Mouse (Mus musculus): ENCODE results near the gene Zfp704. TPM values are rescaled to one million over a fixed set of nuclear protein-coding genes. Genes with fewer than 3 reads are reported as not detected.

The Zfp704 gene
- polyA plus RNA-seq, 1 experiment = 0.82 TPM

DNA sequence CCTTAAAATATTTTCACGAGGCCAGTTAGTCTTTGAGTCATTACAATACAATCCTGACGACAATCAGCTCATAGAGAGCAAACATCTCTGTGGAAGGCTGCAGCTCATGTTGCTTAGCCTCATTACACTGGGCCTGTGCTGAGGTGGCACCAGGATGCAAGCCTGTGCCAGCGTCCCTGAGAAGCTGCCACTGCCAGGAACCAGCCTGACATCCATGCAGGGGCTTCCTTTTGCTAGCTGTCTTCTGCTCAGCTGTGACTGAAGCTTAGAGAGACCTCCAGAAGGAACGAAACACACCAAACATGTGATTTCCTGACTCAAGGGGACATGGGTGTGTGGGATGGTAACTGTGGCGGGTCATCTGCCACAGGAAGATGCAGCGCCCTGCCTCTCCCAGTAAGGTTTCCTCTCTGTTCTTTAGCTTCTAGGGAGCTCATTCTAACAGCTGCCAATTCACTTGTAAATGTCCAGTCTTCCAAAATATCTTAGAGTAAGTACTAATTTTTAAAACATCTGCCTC is 104.1 kb downstream of the Zfp704 start:
- DNase-seq (ENCODE audit: low read depth in 1 of 2, low spot score in 2 of 2) = no peak
- no peak overlapping the region for H3K27ac ChIP-seq (ENCODE audit: insufficient read depth, low read length)
- no peaks in the 10 kb centered on the region for H3K27me3 ChIP-seq (ENCODE audit: control insufficient read depth, insufficient read depth, low read length)
- no peaks in the 10 kb centered on the region for H3K36me3 ChIP-seq (ENCODE audit: control insufficient read depth, insufficient read depth, low read length)
- no peaks in the 10 kb centered on the region for H3K4me1 ChIP-seq (ENCODE audit: control insufficient read depth, insufficient read depth, insufficient read length)
- no peak for TF ChIP-seq POLR2A (IDR thresholded peaks at IDR 0.05; ENCODE audit: low read depth, low read length)
- no peak overlapping the region for H3K4me3 ChIP-seq (ENCODE audit: extremely low read depth, insufficient read depth, insufficient read length)
- WGBS = 27% methylated on average over 6 of the region's 6 CpGs

DNA sequence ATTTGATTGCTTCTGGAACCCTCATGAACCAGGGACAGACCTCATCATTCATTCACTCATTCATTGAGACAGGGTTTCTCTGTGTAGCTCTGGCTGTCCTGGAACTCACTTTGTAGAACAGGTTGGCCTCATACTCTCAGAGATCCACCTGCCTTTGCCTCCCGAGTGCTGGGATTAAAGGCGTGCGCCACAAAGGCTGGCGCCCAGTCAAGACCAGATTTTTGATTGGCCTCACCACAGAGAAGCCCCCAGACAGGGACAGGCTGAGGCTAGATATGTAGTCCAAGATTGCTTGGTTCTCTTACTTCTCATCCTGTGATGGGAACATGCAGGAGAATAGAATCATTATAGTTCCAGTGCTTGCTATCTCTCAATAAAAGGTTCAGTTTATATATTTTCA is 105.5 kb downstream of the Zfp704 start:
- WGBS = 92% methylated on average over 4 of the region's 4 CpGs
- H3K4me1 ChIP-seq (ENCODE audit: control insufficient read depth, insufficient read depth, insufficient read length) = peaks cover 4% of the 10 kb centered on the region
- no peak overlapping the region for H3K27ac ChIP-seq (ENCODE audit: insufficient read depth, low read length)

DNA sequence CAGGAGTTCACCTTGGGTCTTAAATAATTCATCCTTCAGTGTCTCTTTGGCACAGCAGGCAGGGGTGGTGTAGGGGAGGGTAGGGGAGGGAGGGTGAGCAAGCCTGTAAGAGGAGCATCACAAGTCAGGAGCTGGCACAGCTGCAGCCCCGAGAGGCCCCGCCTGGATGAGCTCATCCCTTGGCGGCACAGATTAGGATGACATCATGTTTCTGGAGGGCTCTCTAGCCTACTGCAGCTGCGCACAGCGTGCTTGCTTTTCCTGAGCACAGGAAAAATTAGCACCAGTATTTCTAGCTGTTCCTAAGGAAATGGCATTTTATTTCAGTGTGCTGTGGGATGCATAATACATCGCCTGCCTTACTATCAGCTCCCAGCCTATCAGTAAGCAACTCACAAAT is 109.2 kb downstream of the Zfp704 start:
- TF ChIP-seq CTCF (IDR thresholded peaks at IDR 0.05; ENCODE audit: extremely low read depth, insufficient read depth, insufficient read length, insufficient replicate concordance) = no peak
- TF ChIP-seq POLR2A (IDR thresholded peaks at IDR 0.05; ENCODE audit: low read depth, low read length) = no peak
- no peak overlapping the region for H3K4me3 ChIP-seq (ENCODE audit: extremely low read depth, insufficient read depth, insufficient read length)
- H3K4me1 ChIP-seq (ENCODE audit: control insufficient read depth, insufficient read depth, insufficient read length) = peaks cover 4% of the 10 kb centered on the region
- no peak for DNase-seq (ENCODE audit: low read depth in 1 of 2, low spot score in 2 of 2)
- H3K27me3 ChIP-seq (ENCODE audit: control insufficient read depth, insufficient read depth, low read length) = no peaks in the 10 kb centered on the region
- no peak overlapping the region for H3K27ac ChIP-seq (ENCODE audit: insufficient read depth, low read length)
- H3K36me3 ChIP-seq (ENCODE audit: control insufficient read depth, insufficient read depth, low read length) = no peaks in the 10 kb centered on the region
- 26% methylated on average over 6 of the region's 6 CpGs for WGBS

More for the DNA sequence above, 105.5 kb downstream of the Zfp704 start:
- TF ChIP-seq POLR2A (IDR thresholded peaks at IDR 0.05; ENCODE audit: low read depth, low read length) = no peak
- TF ChIP-seq CTCF (IDR thresholded peaks at IDR 0.05; ENCODE audit: extremely low read depth, insufficient read depth, insufficient read length, insufficient replicate concordance) = no peak
- DNase-seq (ENCODE audit: low read depth in 1 of 2, low spot score in 2 of 2) = no peak
- H3K27me3 ChIP-seq (ENCODE audit: control insufficient read depth, insufficient read depth, low read length) = no peaks in the 10 kb centered on the region
- no peaks in the 10 kb centered on the region for H3K36me3 ChIP-seq (ENCODE audit: control insufficient read depth, insufficient read depth, low read length)
- H3K4me3 ChIP-seq (ENCODE audit: extremely low read depth, insufficient read depth, insufficient read length) = no peak overlapping the region

DNA sequence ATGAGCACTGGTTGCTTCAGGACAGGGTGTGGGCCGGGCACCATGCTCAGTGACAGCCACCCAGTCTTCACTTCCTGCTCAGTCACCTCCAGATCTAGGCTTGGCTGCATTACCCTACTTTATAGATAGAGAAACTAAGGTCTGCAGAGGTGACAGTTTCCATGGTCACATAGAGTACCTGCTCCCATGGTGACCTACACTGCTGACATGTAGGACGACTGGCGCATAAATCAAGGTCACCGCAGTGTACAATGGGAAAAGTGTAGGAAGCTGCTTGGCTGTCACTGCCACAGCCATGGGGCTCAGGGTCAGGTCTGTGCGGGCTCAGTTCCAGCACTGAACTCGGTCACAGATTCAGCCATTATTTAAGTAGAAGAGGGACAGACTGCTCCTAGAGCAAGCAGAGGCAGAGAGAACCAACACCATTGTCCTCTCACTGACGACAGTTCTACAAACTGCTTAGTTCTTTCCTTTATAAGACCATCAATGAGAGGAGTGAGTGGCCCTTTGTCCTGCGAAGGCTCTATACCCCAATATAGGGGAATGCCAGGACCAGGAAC is 109.8 kb downstream of the Zfp704 start:
- Histone ChIP-seq H3K4me3 (ENCODE audit: extremely low read depth, insufficient read depth, insufficient read length) (no peak overlapping the region), H3K27ac (ENCODE audit: insufficient read depth, low read length) (no peak overlapping the region), H3K27me3 (ENCODE audit: control insufficient read depth, insufficient read depth, low read length) (no peaks in the 10 kb centered on the region), H3K4me1 (ENCODE audit: control insufficient read depth, insufficient read depth, insufficient read length) (peaks cover 4% of the 10 kb centered on the region), H3K36me3 (ENCODE audit: control insufficient read depth, insufficient read depth, low read length) (no peaks in the 10 kb centered on the region)
- 33% methylated on average over 8 of the region's 8 CpGs for WGBS
- DNase-seq (ENCODE audit: low read depth in 1 of 2, low spot score in 2 of 2) = no peak
- TF ChIP-seq POLR2A (IDR thresholded peaks at IDR 0.05; ENCODE audit: low read depth, low read length) = no peak

DNA sequence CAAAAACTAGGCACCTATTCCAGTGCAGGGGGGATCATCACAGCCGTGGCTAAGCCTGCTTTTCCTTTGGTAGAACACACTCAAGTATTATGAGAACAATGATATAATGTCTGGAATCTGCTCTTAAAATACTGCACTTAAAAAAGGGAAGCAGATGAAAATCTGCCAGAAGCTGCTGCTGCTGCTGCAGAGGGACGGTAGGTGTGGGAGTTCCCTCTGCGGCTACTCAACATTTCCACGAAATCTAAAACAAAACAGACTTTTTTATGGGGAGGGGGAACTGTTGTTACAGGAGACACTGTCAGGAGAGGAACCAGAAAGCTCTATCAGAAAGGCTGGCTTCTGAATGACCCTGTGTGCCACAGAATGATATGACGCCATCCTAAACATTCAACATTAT is 110.4 kb downstream of the Zfp704 start:
- no peak for DNase-seq (ENCODE audit: low read depth in 1 of 2, low spot score in 2 of 2)
- Histone ChIP-seq H3K36me3 (ENCODE audit: control insufficient read depth, insufficient read depth, low read length) (no peaks in the 10 kb centered on the region), H3K4me1 (ENCODE audit: control insufficient read depth, insufficient read depth, insufficient read length) (peaks cover 4% of the 10 kb centered on the region), H3K27me3 (ENCODE audit: control insufficient read depth, insufficient read depth, low read length) (no peaks in the 10 kb centered on the region), H3K4me3 (ENCODE audit: extremely low read depth, insufficient read depth, insufficient read length) (0 out of 2 replicates have a peak overlapping the region, but pooled peaks have one; percentile 35), H3K27ac (ENCODE audit: insufficient read depth, low read length) (no peak overlapping the region)
- no peak for TF ChIP-seq POLR2A (IDR thresholded peaks at IDR 0.05; ENCODE audit: low read depth, low read length)
- TF ChIP-seq CTCF (IDR thresholded peaks at IDR 0.05; ENCODE audit: extremely low read depth, insufficient read depth, insufficient read length, insufficient replicate concordance) = no peak
- WGBS = 7% methylated on average over 5 of the region's 5 CpGs

DNA sequence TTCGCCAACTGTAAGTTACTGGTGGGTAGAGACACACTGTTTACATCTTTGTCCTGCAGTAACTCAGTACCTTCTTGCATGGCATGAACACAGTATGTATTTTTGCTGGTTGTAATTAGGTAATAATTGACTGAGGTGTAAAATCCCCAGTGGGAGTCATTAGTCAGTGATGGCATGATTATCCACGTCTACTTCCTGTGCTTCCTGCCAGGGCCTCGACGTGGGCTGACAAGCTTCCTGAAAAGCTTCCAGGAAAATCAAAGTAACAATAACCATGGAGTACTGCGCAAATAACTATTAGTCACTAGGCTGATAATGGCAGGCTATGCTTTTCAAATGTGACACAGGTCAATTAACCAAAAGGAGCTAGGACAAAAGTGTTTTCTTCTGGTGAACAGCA is 112.6 kb downstream of the Zfp704 start:
- TF ChIP-seq CTCF (IDR thresholded peaks at IDR 0.05; ENCODE audit: extremely low read depth, insufficient read depth, insufficient read length, insufficient replicate concordance) (no peak), POLR2A (IDR thresholded peaks at IDR 0.05; ENCODE audit: low read depth, low read length) (no peak)
- no peak overlapping the region for H3K4me3 ChIP-seq (ENCODE audit: extremely low read depth, insufficient read depth, insufficient read length)
- no peak for DNase-seq (ENCODE audit: low read depth in 1 of 2, low spot score in 2 of 2)
- H3K27ac ChIP-seq (ENCODE audit: insufficient read depth, low read length) = no peak overlapping the region
- no peaks in the 10 kb centered on the region for H3K27me3 ChIP-seq (ENCODE audit: control insufficient read depth, insufficient read depth, low read length)
- 51% methylated on average over 5 of the region's 5 CpGs for WGBS
- H3K36me3 ChIP-seq (ENCODE audit: control insufficient read depth, insufficient read depth, low read length) = no peaks in the 10 kb centered on the region
- peaks cover 4% of the 10 kb centered on the region for H3K4me1 ChIP-seq (ENCODE audit: control insufficient read depth, insufficient read depth, insufficient read length)

DNA sequence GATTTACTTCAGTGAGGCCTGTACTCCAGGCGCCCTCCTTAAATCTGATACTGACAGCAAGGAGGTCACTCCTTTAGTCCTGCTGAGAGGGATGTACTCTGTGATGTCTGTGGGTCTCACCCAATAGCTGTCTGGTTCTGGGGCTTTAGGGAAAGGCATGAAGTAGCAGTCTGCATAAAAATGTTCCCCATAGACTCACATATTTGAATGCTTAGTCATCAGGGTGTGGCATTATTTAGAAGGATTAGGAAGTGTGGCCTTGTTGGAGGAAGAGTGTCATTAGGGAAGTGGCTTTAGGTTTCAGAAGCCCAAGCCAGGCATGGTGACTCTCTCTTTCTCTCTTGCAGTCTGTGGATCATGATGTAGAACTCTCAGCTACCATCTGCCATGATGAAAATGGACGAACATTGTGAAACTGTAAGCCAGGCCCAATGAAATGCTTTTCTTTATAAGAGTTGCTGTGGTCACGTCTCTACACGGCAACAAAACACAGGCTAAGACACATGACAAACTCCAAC is 118.1 kb downstream of the Zfp704 start:
- 90% methylated on average over 4 of the region's 4 CpGs for WGBS
- Histone ChIP-seq H3K27ac (ENCODE audit: insufficient read depth, low read length) (no peak overlapping the region), H3K27me3 (ENCODE audit: control insufficient read depth, insufficient read depth, low read length) (no peaks in the 10 kb centered on the region), H3K4me3 (ENCODE audit: extremely low read depth, insufficient read depth, insufficient read length) (no peak overlapping the region), H3K4me1 (ENCODE audit: control insufficient read depth, insufficient read depth, insufficient read length) (no peaks in the 10 kb centered on the region), H3K36me3 (ENCODE audit: control insufficient read depth, insufficient read depth, low read length) (no peaks in the 10 kb centered on the region)
- TF ChIP-seq CTCF (IDR thresholded peaks at IDR 0.05; ENCODE audit: extremely low read depth, insufficient read depth, insufficient read length, insufficient replicate concordance) = no peak
- TF ChIP-seq POLR2A (IDR thresholded peaks at IDR 0.05; ENCODE audit: low read depth, low read length) = no peak
- no peak for DNase-seq (ENCODE audit: low read depth in 1 of 2, low spot score in 2 of 2)

Measured in spleen, adult 2 months (tissue).